Mouse (Mus musculus) midbrain, postnatal 0 days (tissue): ENCODE measurements around the gene Dennd1a. TPM values are rescaled to one million over a fixed set of nuclear protein-coding genes. Genes with fewer than 3 reads are reported as not detected.

Experiments
- ATAC-seq: fragments of 200-750 bp; cut with Nextera tagmentation; 2 replicates; pipeline ENCODE4 v1.8.0; 2017; ENCODE audit warnings: moderate number of reproducible peaks, mild to moderate bottlenecking, moderate TSS enrichment, moderate library complexity; ENCODE audit not compliant: low FRiP score
- DNase-seq: peaks from one replicate; pipeline ENCODE4 v3.0.0-alpha.2; 2015; ENCODE audit warnings: low spot score
- H3K27ac ChIP-seq: fragments of 300-500 bp; sonication (generic); 2 replicates; pipeline ENCODE4 v1.5.1; 2014; ENCODE audit warnings: low read depth, mild to moderate bottlenecking, low read length, mixed read lengths
- H3K27me3 ChIP-seq: fragments of 300-500 bp; sonication (generic); 2 replicates; pipeline ENCODE4 v1.6.1; 2014; ENCODE audit warnings: low read length, control low read depth, mixed read lengths; ENCODE audit not compliant: insufficient read depth
- H3K36me3 ChIP-seq: fragments of 300-500 bp; sonication (generic); 2 replicates; pipeline ENCODE4 v1.6.1; 2014; ENCODE audit warnings: low read length, control low read depth, mixed read lengths; ENCODE audit not compliant: insufficient read depth
- H3K4me1 ChIP-seq: fragments of 300-500 bp; sonication (generic); 2 replicates; pipeline ENCODE4 v1.6.1; 2014; ENCODE audit warnings: mild to moderate bottlenecking, control low read depth, antibody characterized with exemption, low read length, mixed read lengths; ENCODE audit not compliant: insufficient read depth
- H3K4me2 ChIP-seq: fragments of 300-500 bp; sonication (generic); 2 replicates; pipeline ENCODE4 v1.6.1; 2014; ENCODE audit warnings: low read depth, mild to moderate bottlenecking, low read length, mixed read lengths; ENCODE audit not compliant: poor library complexity, severe bottlenecking
- H3K4me3 ChIP-seq: fragments of 300-500 bp; sonication (generic); 2 replicates; pipeline ENCODE4 v1.5.1; 2014; ENCODE audit warnings: low read depth, mild to moderate bottlenecking, low read length, moderate library complexity
- H3K9ac ChIP-seq: fragments of 300-500 bp; sonication (generic); replicated peaks from 2 replicates; pipeline ENCODE4 v1.6.1; 2014; ENCODE audit warnings: mild to moderate bottlenecking, low read length, moderate library complexity, mixed read lengths; ENCODE audit not compliant: poor library complexity, severe bottlenecking
- H3K9me3 ChIP-seq: fragments of 300-500 bp; sonication (generic); 2 replicates; pipeline ENCODE4 v1.6.1; 2016; ENCODE audit warnings: low read length, control low read depth
- CTCF ChIP-seq: IDR thresholded peaks from 2 replicates; pipeline ENCODE4 v1.5.1; 2016; ENCODE audit warnings: antibody characterized with exemption, mild to moderate bottlenecking
- WGBS: fragments of 180-500 bp; shearing (Covaris S2); extraction: QIAGEN DNeasy Blood & Tissue Kit; methylation state at CpG from one replicate; pipeline ENCODE4 v1.1.7; 2014; 5-methylcytosine and 5-hydroxymethylcytosine counted together
- polyA plus RNA-seq: library from polyadenylated mRNA; unstranded; fragments of >200 nt; fragmentation: Nextera tagmentation; extraction: Ambion mirVana; gene quantifications from 2 replicates; pipeline ENCODE4 v1.2.1, GENCODE M21; 2015
- total RNA-seq: library from RNA; depleted of rRNA; stranded (reverse); fragments of >200 nt; gene quantifications from 2 replicates; pipeline ENCODE4 v1.2.3, GENCODE M21; 2014

Dennd1a gene
- total and polyA plus RNA-seq, 2 experiments from 2014 or later, result 15.9 to 51.1 TPM

- Histone ChIP-seq H3K27me3 (no peaks in the 10 kb centered on the region), H3K4me3 (no peak overlapping the region), H3K9ac (no peak overlapping the region), H3K36me3 (no peaks in the 10 kb centered on the region), H3K4me1 (peaks cover 4% of the 10 kb centered on the region), H3K9me3 (no peaks in the 10 kb centered on the region), H3K27ac (no peak overlapping the region), H3K4me2 (no peak overlapping the region)
- no peak for TF ChIP-seq CTCF
- DNase-seq, result no peak
- 76% methylated on average over 5 of the region's 5 CpGs for WGBS
- ATAC-seq, result no peak
These were observed 502.7 kb downstream of the Dennd1a start for GRCm38 (mm10) chr2:37784473-37784872.

GRCm38 (mm10) chr2:37782002-37782401 lies 505.2 kb downstream of the Dennd1a start:
- H3K9ac ChIP-seq, result no peak overlapping the region
- H3K9me3 ChIP-seq, result no peaks in the 10 kb centered on the region
- no peak overlapping the region for H3K4me2 ChIP-seq
- no peak for TF ChIP-seq CTCF
- H3K4me1 ChIP-seq, result peaks cover 12% of the 10 kb centered on the region
- H3K27me3 ChIP-seq, result no peaks in the 10 kb centered on the region
- no peaks in the 10 kb centered on the region for H3K36me3 ChIP-seq
- DNase-seq (no peak), ATAC-seq (no peak)
- H3K27ac ChIP-seq, result no peak overlapping the region
- 34% methylated on average over 7 of the region's 7 CpGs for WGBS
- H3K4me3 ChIP-seq, result no peak overlapping the region

- Histone ChIP-seq H3K4me1 (peaks cover 12% of the 10 kb centered on the region), H3K27me3 (no peaks in the 10 kb centered on the region), H3K4me2 (no peak overlapping the region), H3K36me3 (no peaks in the 10 kb centered on the region), H3K27ac (no peak overlapping the region), H3K4me3 (no peak overlapping the region), H3K9me3 (no peaks in the 10 kb centered on the region), H3K9ac (no peak overlapping the region)
- 39% methylated on average over 3 of the region's 3 CpGs for WGBS
- ATAC-seq (no peak), DNase-seq (no peak)
- no peak for TF ChIP-seq CTCF
These were observed 505.8 kb downstream of the Dennd1a start for GRCm38 (mm10) chr2:37781421-37781820.

- H3K36me3 ChIP-seq, result no peaks in the 10 kb centered on the region
- H3K4me3 ChIP-seq, result no peak overlapping the region
- peak; percentile 46 for DNase-seq
- 4% methylated on average over 14 of the region's 14 CpGs for whole genome bisulfite sequencing
- H3K9me3 ChIP-seq, result no peaks in the 10 kb centered on the region
- H3K27ac ChIP-seq, result no peak overlapping the region
- peaks cover 12% of the 10 kb centered on the region for H3K4me1 ChIP-seq
- peak overlapping the region; percentile 18 for H3K4me2 ChIP-seq
- peak; percentile 15 for ATAC-seq
- H3K27me3 ChIP-seq, result no peaks in the 10 kb centered on the region
- H3K9ac ChIP-seq, result no peak overlapping the region
- no peak for TF ChIP-seq CTCF
These were observed 506.8 kb downstream of the Dennd1a start for GRCm38 (mm10) chr2:37780270-37780929.

GRCm38 (mm10) chr2:37777958-37778720 lies 509.1 kb downstream of the Dennd1a start:
- no peak for TF ChIP-seq CTCF
- H3K4me2 ChIP-seq, result 0 out of 2 replicates have a peak overlapping the region, but pooled peaks have one; percentile 6
- H3K9ac ChIP-seq, result no peak overlapping the region
- ATAC-seq (peak; percentile 47), DNase-seq (peak; percentile 61)
- no peaks in the 10 kb centered on the region for H3K36me3 ChIP-seq
- peaks cover 12% of the 10 kb centered on the region for H3K4me1 ChIP-seq
- 0 out of 2 replicates have a peak overlapping the region, but pooled peaks have one; percentile 18 for H3K27ac ChIP-seq
- no peaks in the 10 kb centered on the region for H3K27me3 ChIP-seq
- H3K9me3 ChIP-seq, result no peaks in the 10 kb centered on the region
- no peak overlapping the region for H3K4me3 ChIP-seq
- 19% methylated on average over 10 of the region's 10 CpGs for WGBS
